Mouse (Mus musculus) ovary, postnatal 14 days (tissue): Measurements from ENCODE around the gene Crybb1.

Source experiments
- DNase-seq: peaks from one replicate; pipeline ENCODE4 v3.0.0; 2022; ENCODE audit warnings: low spot score

The Crybb1 gene

DNA sequence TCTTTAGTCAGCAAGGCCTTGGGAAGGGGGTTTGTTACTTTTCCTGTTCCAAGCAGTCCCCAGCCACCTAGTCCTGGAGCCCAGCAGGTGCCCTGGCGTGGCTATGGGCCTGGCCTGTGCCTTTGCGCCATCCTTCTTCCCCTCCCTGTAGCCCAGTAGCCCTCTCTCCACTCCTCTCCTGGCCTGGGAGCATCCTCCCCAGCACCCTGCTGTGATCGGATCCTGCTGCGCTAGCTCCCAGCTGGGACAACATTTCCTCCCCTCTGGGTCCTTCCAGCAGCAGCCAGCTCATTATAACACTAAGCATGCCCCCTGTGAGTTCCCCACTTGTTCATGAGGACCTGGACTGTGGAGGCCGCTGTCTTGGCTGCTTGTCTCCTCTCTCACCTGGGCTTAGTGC is 50.2 kb downstream of the Crybb1 start:
- DNase-seq, result no peak

DNA sequence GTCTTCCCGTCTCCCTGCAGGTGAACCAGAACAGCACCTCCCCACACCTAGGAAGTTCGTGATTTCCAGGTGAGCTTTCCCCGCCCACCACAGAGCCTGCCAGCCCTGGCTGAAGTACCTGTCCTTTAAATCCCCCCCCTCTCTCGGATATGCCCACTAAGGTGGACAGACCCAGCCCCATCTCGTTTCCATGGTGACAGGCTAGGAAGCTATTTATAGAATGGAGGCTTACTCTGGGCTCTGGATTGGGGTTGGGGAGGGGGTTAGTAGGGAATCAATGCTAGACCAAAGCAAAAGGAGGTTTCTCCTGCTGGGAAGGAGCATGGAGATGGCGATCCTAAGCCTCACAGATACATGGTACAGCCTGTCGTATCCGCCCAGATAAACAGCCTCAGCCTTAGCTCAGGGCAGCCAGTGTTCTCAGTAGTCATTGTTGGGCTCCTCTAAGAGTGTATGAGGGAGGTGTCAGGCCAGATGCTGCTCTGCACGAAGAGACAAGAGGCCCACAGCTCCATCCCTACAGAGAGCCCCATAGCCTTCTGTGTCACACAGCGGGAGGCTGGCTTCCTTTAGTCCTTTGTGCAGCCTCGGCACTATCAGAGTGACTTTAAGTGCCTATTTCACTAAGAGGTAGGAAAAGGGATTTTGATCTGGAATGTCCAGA is 57.7 kb downstream of the Crybb1 start:
- DNase-seq, result no peak

DNA sequence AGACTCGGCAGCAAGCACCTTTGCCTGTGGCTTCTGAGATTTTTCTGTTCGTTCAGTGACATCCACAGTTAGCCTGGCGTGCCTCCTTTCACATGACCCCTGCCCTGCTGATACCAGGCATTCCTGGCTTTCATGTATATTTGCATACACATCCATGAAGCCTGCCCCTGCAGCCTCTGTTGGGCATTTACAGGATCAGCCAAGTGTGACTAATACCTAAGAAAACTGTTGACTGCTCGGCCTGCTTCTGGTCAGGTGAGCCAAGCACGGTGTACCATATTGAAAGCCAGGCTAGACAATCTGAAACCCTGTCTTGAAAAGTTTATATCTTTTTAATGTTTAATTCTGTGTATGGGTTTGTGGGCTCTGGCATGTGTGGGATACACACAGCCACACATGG is 60.9 kb downstream of the Crybb1 start:
- no peak for DNase-seq

DNA sequence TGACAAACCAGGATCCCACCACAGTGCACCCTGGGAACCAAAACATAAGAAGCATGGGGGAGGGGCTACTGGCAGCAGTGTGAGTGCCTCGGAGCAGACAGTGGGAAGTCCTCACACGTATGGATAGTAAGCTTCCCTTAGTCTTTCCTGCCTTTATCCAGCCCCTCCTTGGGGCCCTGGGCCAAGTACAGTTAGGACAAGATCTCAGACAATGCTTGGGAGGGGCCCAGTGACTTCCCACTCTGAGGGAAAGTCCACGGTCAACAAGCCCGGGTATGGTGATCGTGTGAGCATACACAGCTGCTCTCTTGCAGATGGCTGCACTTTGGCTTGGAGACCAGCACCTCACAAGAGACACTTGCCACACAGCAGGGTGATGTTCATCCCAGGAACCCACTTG is 61.7 kb downstream of the Crybb1 start:
- no peak for DNase-seq
